Mouse (Mus musculus): ENCODE measurements around the gene Odf4.

GRCm38 (mm10) chr11:68965050-68965449, 38.2 kb upstream of the Odf4 start:
- no peak for TF ChIP-seq POLR2A (IDR thresholded peaks at IDR 0.05; ENCODE audit: low read depth, low read length)
- TF ChIP-seq CTCF (IDR thresholded peaks at IDR 0.05; ENCODE audit: borderline replicate concordance, insufficient read depth, low read length) = no peak

Measured in embryonic fibroblast, embryonic 13.5 days (primary cell).